Mouse (Mus musculus) c-Kit-negative CD71-positive TER-119-positive erythroid progenitor cells, embryonic 14.5 days (primary cell): ENCODE results near the gene Rdx.

Experiments
- DNase-seq: peaks from one replicate; pipeline ENCODE4 v3.0.0-alpha.2; 2013; ENCODE audit warnings: low read depth, low spot score

Rdx gene

GRCm38 (mm10) chr9:52047129-52047820 is at the start of gene Rdx:
TSS of gene Rdx (plus strand) at chr9:52047173.
- no peak for DNase-seq

- no peak for DNase-seq
Observed at GRCm38 (mm10) chr9:52003501-52003900, 43.5 kb upstream of the Rdx start.

DNA sequence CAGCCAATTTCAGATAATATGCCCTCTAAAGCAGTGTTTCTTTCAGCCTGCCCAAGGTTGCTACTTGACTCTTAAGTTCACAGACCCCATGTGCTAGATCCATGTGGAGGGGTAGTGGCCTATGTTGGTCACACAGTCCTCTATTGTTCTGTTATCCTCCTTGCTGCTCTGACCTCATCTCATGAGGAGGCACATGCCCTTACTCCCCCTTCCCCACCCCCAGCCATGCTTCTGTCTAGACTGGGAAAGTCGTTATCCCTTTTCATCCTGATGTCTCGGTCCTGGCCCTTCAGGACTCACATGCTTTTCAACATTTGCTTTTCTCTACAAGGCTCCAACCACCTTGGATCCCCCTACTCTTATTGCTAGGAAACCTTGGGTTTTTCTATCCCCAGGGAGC is 39.6 kb upstream of the Rdx start:
- DNase-seq: no peak

GRCm38 (mm10) chr9:52008511-52008910 is 38.5 kb upstream of the Rdx start:
- no peak for DNase-seq

DNA sequence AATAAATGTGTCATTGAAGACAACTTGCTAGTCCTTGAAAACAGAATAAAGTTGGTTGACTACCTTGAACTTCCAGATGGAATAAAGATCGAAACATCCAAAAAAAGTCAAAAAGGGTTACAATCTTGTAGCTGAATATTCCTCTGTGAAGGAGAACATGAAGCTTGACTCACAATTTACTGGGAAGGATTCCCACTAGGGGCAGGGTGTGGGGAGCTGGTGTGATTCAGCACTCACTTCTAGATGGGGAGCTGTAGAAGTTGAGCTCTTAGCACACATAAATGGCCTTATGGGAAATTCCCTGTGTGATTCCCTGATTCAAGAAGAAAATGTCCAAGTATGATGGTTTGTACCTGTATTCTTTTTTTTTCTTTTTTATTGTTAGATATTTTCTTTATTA is 34.7 kb upstream of the Rdx start:
- no peak for DNase-seq

DNA sequence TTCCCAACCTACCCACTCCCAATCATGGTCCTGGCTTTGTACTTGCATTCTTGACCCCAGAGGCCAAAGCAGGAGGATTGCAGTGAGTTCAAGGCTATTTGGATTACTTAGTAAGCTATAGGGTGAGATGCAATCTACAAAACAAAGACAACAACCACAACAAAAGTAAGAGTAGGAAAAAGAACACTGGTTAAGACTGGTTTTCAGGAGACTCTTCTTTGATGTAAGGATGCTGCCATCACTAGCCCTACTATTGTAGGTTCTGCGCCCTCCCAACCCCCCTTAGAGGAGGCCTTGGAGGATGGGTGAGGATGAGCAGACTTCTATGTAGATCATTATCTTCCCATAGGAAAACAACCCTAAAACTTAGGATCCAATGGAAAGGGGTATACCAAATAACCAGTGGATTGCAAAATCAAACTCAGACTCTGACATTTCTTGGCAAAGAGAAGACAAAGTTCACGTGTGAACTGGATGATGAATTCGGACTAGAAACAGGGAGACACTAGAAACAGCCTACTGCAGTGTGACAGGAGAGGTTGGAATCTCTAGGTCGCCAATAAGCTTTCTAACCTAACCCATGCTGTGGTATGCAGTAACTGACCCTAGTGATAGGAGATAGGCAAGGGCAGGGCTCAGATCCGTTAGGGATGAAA is 34.1 kb upstream of the Rdx start:
- no peak for DNase-seq

- no peak for DNase-seq
Observed at GRCm38 (mm10) chr9:52013900-52014455, 33.0 kb upstream of the Rdx start.

- no peak for DNase-seq
Observed at GRCm38 (mm10) chr9:52017091-52017490, 29.9 kb upstream of the Rdx start.

- no peak for DNase-seq
Observed at GRCm38 (mm10) chr9:52017824-52018223, 29.1 kb upstream of the Rdx start.

DNA sequence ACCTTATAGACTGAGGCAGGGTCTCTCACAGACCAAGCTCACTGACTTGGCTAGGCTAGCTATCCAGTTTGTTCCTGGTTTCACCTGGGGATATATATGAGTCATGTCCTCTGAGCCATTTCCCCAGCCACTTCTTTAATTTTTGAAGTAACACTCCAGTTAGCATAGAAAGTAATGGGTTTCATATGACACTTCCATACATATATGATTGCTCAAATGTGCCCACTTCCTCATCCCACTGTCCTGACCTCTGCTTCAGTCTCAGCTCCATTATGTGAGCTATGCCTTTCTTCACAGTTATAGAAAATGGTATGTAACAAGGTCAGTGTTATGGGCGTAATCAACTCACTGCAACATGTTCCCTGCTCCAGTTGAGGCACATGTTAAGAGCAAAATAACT is 28.5 kb upstream of the Rdx start:
- no peak for DNase-seq

DNA sequence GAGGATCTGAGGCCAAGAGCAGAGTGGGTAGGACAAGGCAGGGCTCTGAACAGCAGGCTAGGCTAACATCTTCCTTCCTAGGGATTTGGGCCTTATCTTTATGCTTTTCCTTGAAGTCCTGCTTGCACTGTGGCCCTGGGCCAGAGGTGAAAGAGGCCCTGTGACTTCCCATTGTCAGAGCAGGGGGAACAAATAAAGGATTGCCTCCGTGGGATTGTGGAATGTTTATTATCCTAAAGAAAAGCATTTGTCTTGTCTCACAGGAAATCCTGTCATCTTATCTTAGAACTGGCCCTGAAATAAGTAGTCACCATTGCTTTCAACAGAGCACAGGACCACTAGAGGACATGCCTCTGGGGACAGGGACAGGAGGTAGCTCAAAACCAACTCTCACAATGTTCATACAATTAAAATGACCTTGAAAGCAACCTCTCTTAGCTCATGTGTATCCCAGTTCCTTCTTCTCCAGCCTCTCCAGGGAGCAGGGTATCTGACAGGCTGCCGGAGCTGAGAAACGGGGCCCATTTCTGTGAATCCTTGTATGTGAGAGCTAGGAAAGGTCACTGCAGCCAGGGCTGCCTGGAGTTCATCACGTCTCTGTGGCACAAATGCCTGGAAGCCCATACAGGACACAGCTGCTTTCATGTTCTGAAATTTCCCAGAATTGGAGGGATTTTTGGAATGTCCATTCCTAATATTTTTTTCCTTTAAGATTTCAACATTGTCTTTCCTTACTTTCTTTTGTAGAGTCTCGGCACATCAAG is 19.5 kb upstream of the Rdx start:
- DNase-seq: no peak

DNA sequence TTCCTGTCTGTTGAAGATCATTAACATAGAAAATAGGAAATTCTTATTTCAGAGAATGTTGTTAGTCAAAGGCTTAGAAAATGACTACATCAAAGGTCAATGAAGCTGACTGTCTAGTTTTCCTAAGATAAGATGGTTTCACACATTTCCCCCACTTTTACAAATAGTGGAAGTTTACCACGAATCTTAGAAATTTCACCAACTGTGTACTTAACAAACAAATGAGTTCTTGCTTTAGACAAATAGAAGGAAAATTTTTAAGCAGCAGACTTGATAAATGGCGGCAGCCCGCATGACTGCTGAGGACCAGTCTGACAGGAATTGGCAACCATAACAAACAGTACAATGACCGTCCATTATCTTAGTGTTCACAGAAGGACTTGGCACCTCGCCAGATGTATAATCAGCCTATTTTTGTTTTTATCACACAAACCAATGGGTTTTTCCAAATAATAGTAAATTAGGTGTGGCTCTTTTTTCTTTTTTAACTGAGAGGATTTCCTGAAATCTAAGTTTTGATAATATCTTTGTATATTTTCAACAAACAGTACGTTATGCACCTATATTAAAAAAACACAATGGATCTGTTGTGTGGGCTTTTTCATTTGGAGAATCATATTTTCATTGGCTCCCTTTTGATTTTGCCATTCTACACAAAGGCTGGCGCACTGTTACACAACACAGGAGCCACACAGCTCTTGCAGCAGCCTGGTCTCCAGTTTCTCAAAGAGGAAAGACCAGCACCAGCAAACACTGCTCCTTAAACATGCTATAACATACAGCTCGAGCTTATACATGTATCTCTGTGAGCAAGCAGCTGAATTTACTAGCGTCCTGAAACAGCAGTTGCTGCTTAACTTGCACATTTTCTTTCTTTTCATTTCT is 18.2 kb upstream of the Rdx start:
- DNase-seq: no peak

DNA sequence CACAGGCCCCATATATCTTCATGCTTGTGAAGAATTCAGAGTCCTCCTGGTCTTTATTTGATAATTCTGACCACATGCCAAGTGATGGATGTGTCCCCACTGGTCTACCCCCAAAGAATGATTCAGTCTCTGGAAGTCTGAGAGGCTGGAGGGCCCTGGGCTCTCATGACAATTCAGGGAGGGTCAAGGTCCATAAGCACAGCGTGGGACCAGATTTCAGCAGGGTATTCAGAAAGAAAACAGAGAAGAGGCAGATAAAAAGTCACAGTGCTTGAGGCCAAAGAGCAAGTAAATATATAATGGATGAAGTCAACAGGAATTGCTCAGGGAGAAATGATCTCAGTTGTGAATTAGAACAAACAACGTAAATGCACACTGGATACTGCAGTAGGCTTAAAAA is 15.5 kb upstream of the Rdx start:
- DNase-seq: no peak

DNA sequence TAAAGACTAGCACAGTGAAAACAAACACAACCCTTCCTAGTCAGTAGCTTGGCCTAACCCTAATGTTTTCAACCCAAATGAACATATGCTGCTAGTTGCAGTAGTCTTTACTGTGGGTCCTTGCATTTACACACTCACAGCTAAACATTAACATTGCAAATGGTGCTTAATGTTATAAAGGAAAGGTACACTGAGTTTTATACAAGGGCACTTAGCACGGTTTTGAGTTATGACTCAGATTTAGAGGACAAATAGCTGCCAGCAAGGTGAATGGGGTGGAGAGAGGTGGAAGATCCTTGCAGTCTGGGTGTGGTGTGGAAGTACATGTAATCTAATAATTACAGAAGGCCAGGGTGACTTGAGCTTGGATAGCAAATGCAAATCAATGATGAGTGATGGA is 9.5 kb upstream of the Rdx start:
- no peak for DNase-seq

GRCm38 (mm10) chr9:52041657-52042056 is 5.3 kb upstream of the Rdx start:
- DNase-seq: no peak

DNA sequence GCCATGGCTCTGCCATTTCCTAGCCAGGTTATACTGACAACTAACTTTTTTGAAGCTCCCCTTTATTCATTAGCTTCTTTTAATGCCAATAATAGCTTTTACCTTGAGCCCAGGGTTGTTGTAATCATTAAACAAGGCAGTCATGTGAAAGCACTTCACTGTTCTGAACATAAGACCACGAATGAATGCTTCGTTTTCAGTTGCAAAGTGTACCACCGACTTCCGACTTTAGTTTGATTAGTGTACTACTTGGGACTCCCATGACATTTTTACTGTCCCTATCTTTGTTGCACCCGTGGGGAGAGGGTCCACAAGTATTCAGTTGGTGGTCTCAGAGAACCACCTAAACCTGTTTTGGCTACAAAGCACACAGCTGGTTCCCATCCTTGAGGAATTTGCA is 287 bp upstream of the Rdx start:
- no peak for DNase-seq

DNA sequence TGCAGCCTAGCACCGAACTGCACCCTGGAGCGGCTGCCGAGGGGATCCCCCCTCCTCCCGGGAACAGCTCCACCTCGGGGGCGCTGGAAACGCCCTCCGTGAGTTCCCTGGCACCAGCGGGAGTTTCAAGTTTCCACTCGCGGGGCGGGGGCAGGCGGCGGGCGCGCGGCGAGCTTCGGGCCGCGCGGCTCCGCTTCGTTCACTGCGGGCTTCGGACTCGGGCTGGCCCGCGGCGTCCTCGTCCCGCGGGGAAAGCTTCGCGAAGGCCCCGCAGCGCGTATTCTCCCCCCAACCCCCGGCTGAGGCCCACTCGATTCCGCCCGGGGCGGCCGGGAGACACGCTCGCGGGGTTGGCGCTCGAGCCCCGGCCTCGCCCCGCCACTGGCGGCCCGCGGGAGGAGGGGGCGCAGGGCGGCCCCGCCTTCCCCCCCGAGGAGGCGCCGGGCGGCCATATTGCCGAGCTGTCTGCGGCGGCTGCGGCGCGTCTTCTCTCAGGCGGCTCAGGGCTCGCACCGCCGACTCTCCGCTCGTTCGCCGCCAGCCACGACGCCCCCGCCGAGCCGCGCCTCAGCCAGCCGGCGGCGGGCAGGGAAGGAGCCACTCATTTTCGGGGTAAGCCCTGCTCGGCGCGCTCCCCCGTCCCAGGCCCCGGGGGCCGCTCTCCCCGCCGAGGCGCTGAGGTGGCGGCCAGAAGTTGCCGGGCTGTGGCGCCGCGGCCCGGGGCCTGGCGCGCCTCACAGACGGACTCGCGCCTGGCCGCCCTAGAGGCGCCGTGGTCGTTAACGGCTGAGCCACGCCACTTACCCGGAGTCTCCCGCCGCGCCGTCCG is 1.1 kb downstream of the Rdx start:
- DNase-seq: peak; percentile 40

GRCm38 (mm10) chr9:52048650-52049081 is 1.7 kb downstream of the Rdx start:
- DNase-seq: no peak

DNA sequence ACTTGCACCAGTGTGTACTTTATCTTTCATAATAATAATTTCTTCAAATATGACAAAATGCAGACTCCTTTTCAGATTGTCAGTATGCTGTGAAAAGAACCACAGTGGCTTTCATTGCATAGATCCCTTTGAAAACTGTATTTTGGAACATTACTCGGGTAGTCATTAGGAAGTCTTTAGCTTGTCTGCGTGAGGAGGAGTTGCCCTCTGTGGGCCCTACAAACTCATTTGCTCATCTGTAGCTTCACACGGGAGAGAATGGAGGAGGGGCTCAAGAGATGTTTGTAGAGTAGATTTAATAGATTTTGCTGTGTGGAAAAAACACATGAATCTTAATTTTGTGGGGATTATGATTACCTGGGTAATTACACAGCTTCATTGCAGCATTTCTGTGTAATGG is 2.6 kb downstream of the Rdx start:
- no peak for DNase-seq

DNA sequence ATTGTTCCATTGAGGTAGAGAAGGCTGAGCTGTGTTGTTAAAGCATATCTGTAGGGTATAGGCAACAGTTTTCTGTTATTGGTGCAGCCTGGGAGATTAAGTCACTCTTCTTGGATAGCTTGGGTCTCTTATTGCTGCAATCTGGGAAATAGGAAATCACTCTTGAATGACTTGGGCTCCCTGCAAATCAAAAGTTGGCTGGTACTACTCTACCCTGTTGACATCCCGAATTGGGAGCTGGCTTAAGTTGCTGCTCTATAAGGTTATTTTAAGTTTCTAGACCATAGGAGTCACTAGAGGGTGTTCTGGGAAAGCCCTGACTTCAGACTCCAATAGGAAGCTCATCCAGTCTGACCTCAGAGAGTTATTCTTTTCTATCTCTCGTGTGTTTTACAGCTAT is 3.4 kb downstream of the Rdx start:
- DNase-seq: no peak

- no peak for DNase-seq
Observed at GRCm38 (mm10) chr9:52052221-52052620, 5.2 kb downstream of the Rdx start.
